Mouse (Mus musculus) stomach, postnatal 0 days (tissue): ENCODE results near the gene Tbc1d9b. TPM values are rescaled to one million over a fixed set of nuclear protein-coding genes. Genes with fewer than 3 reads are reported as not detected.
A peak's percentile ranks its signal among the peaks of the same experiment; 100 is the strongest.

ENCODE experiments used
- ATAC-seq: fragments of 200-750 bp; cut with Nextera tagmentation; 2 replicates; pipeline ENCODE4 v1.8.0; 2017; ENCODE audit not compliant: low FRiP score, low TSS enrichment
- DNase-seq: peaks from one replicate; pipeline ENCODE4 v3.0.0-alpha.2; 2016; ENCODE audit warnings: low spot score
- H3K27ac ChIP-seq: fragments of 300-500 bp; sonication (generic); replicated peaks from 2 replicates; pipeline ENCODE4 v1.5.1; 2014; ENCODE audit warnings: mild to moderate bottlenecking, control low read depth
- H3K27me3 ChIP-seq: fragments of 300-500 bp; sonication (generic); 2 replicates; pipeline ENCODE4 v1.6.1; 2014; ENCODE audit warnings: low read length; ENCODE audit not compliant: control insufficient read depth, insufficient read depth
- H3K36me3 ChIP-seq: fragments of 300-500 bp; sonication (generic); 2 replicates; pipeline ENCODE4 v1.6.1; 2014; ENCODE audit warnings: low read length, mixed read lengths; ENCODE audit not compliant: control insufficient read depth, insufficient read depth
- H3K4me1 ChIP-seq: fragments of 300-500 bp; sonication (generic); replicated peaks from 2 replicates; pipeline ENCODE4 v1.6.1; 2014; ENCODE audit warnings: antibody characterized with exemption; ENCODE audit not compliant: control insufficient read depth, insufficient read depth
- H3K4me2 ChIP-seq: fragments of 300-500 bp; sonication (generic); replicated peaks from 2 replicates; pipeline ENCODE4 v1.6.1; 2014; ENCODE audit warnings: low read depth, mild to moderate bottlenecking, control low read depth, moderate library complexity
- H3K4me3 ChIP-seq: fragments of 300-500 bp; sonication (generic); 2 replicates; pipeline ENCODE4 v1.5.1; 2014; ENCODE audit warnings: low read depth, low read length, control low read depth
- H3K9ac ChIP-seq: fragments of 300-500 bp; sonication (generic); 2 replicates; pipeline ENCODE4 v1.6.1; 2014; ENCODE audit warnings: mild to moderate bottlenecking, low read length, control low read depth, mixed read lengths
- H3K9me3 ChIP-seq: fragments of 300-500 bp; sonication (generic); 2 replicates; pipeline ENCODE4 v1.6.1; 2016; ENCODE audit warnings: low read length; ENCODE audit not compliant: control insufficient read depth
- CTCF ChIP-seq: IDR thresholded peaks from 2 replicates; pipeline ENCODE4 v1.5.1; 2016; ENCODE audit warnings: antibody characterized with exemption, low read depth, mild to moderate bottlenecking, moderate library complexity
- EP300 ChIP-seq: optimal IDR thresholded peaks from 2 replicates; pipeline ENCODE3; 2016; ENCODE audit warnings: antibody characterized with exemption
- WGBS: fragments of 180-500 bp; shearing (Covaris S2); extraction: QIAGEN DNeasy Blood & Tissue Kit; methylation state at CpG from one replicate; pipeline ENCODE4 v1.1.7; 2014; 5-methylcytosine and 5-hydroxymethylcytosine counted together
- polyA plus RNA-seq: library from polyadenylated mRNA; unstranded; fragments of >200 nt; fragmentation: Nextera tagmentation; extraction: Ambion mirVana; gene quantifications from 2 replicates; pipeline ENCODE4 v1.2.1, GENCODE M21; 2015

Gene Tbc1d9b
- 13.9 and 14.5 TPM in 2 replicates for polyA plus RNA-seq

- DNase-seq (peak; percentile 92), ATAC-seq (peak; percentile 95)
- H3K9me3 ChIP-seq: no peaks in the 10 kb centered on the region
- WGBS: under 1% methylated on average over 71 of the region's 77 CpGs
- no peaks in the 10 kb centered on the region for H3K27me3 ChIP-seq
- no peaks in the 10 kb centered on the region for H3K4me1 ChIP-seq
- H3K9ac ChIP-seq: peak within 1 kb of the TSS; percentile 98
- peak within 1 kb of the TSS; percentile 97 for H3K4me2 ChIP-seq
- no peak for TF ChIP-seq EP300
- TF ChIP-seq CTCF: peak; percentile 78
- peaks cover under 1% of the 10 kb centered on the region; the same call in 1 of the 2 replicates for H3K36me3 ChIP-seq
- peak within 1 kb of the TSS; percentile 91 for H3K27ac ChIP-seq
- peak within 1 kb of the TSS; percentile 86 for H3K4me3 ChIP-seq
Observed at GRCm38 (mm10) chr11:50130811-50131766, at the start of gene Tbc1d9b. Gene Tbc1d9b, plus strand, starts transcription at chr11:50131396.

GRCm38 (mm10) chr11:50086211-50086610 lies 45.0 kb upstream of the Tbc1d9b start:
- H3K4me1 ChIP-seq: no peaks in the 10 kb centered on the region
- WGBS: 88% methylated on average over 3 of the region's 3 CpGs
- ATAC-seq: no peak
- TF ChIP-seq CTCF (no peak), EP300 (no peak)
- no peak for DNase-seq
- no peak overlapping the region for H3K9ac ChIP-seq
- H3K27ac ChIP-seq: no peak overlapping the region
- no peaks in the 10 kb centered on the region for H3K27me3 ChIP-seq
- H3K36me3 ChIP-seq: no peaks in the 10 kb centered on the region
- no peak overlapping the region for H3K4me2 ChIP-seq
- H3K4me3 ChIP-seq: no peak overlapping the region
- no peaks in the 10 kb centered on the region for H3K9me3 ChIP-seq

GRCm38 (mm10) chr11:50089840-50090239 lies 41.4 kb upstream of the Tbc1d9b start:
- Histone ChIP-seq H3K4me1 (no peaks in the 10 kb centered on the region), H3K27ac (no peak overlapping the region), H3K27me3 (no peaks in the 10 kb centered on the region), H3K36me3 (no peaks in the 10 kb centered on the region), H3K9ac (no peak overlapping the region), H3K4me2 (no peak overlapping the region), H3K4me3 (no peak overlapping the region), H3K9me3 (no peaks in the 10 kb centered on the region)
- no peak for TF ChIP-seq CTCF
- TF ChIP-seq EP300: no peak
- DNase-seq (no peak), ATAC-seq (no peak)
- whole genome bisulfite sequencing: 78% methylated on average over 1 of the region's 1 CpGs

GRCm38 (mm10) chr11:50090982-50091675 lies 40.1 kb upstream of the Tbc1d9b start:
- Histone ChIP-seq H3K4me2 (no peak overlapping the region), H3K27ac (no peak overlapping the region), H3K36me3 (no peaks in the 10 kb centered on the region), H3K27me3 (no peaks in the 10 kb centered on the region), H3K4me1 (no peaks in the 10 kb centered on the region), H3K4me3 (no peak overlapping the region), H3K9me3 (no peaks in the 10 kb centered on the region), H3K9ac (no peak overlapping the region)
- no peak for ATAC-seq
- no peak for DNase-seq
- 73% methylated on average over 5 of the region's 5 CpGs for WGBS
- TF ChIP-seq CTCF: no peak
- no peak for TF ChIP-seq EP300

- no peak overlapping the region for H3K4me3 ChIP-seq
- H3K4me2 ChIP-seq: no peak overlapping the region
- H3K27ac ChIP-seq: no peak overlapping the region
- no peak for TF ChIP-seq CTCF
- TF ChIP-seq EP300: no peak
- no peak for ATAC-seq
- no peaks in the 10 kb centered on the region for H3K27me3 ChIP-seq
- H3K9me3 ChIP-seq: no peaks in the 10 kb centered on the region
- H3K9ac ChIP-seq: no peak overlapping the region
- no peaks in the 10 kb centered on the region for H3K36me3 ChIP-seq
- no peaks in the 10 kb centered on the region for H3K4me1 ChIP-seq
- DNase-seq: no peak
Observed at GRCm38 (mm10) chr11:50091681-50092080, 39.5 kb upstream of the Tbc1d9b start.

- H3K4me1 ChIP-seq: no peaks in the 10 kb centered on the region
- TF ChIP-seq EP300 (no peak), CTCF (no peak)
- no peak overlapping the region for H3K4me2 ChIP-seq
- 85% methylated on average over 9 of the region's 9 CpGs for WGBS
- H3K4me3 ChIP-seq: no peak overlapping the region
- H3K36me3 ChIP-seq: no peaks in the 10 kb centered on the region
- no peak for ATAC-seq
- no peaks in the 10 kb centered on the region for H3K9me3 ChIP-seq
- DNase-seq: no peak
- H3K27ac ChIP-seq: no peak overlapping the region
- no peak overlapping the region for H3K9ac ChIP-seq
- no peaks in the 10 kb centered on the region for H3K27me3 ChIP-seq
Observed at GRCm38 (mm10) chr11:50095661-50096060, 35.5 kb upstream of the Tbc1d9b start.
